In genomic region chr2:132689188-132689568, GRCm38 (mm10) we compare ENCODE assay signal across 10 mouse cellular contexts. TPM values are rescaled to one million over a fixed set of nuclear protein-coding genes. Genes with fewer than 3 reads are reported as not detected.
A peak's percentile ranks its signal among the peaks of the same experiment; 100 is the strongest.
DNase-seq lines count a peak whose midpoint lies in the region; ATAC-seq and TF ChIP-seq lines count a peak whose summit lies in the region.
"Had no signal": no experiment of that assay in that cellular context is flagged by ENCODE, and none has a peak within 500 bp of the region (broad histone marks: within the 10 kb centered on the region; RNA-seq: fewer than 3 reads in every experiment).

No protein-coding gene starts in this region.

- H3K36me3 ChIP-seq in heart, embryonic 10.5 days: 0 out of 2 replicates have a peak, but pooled peaks cover 4% of the 10 kb centered on the region
- H3K36me3 ChIP-seq in liver, embryonic 14.5 days (replicated peaks; ENCODE audit: control insufficient read depth, insufficient read depth, low read depth): no peaks in the 10 kb centered on the region
- H3K36me3 ChIP-seq: stomach, embryonic 15.5 days had no signal

- 77% methylated on average over 4 of the region's 4 CpGs for WGBS in heart, embryonic 10.5 days
- 44% methylated on average over 4 of the region's 4 CpGs for WGBS in liver, embryonic 14.5 days (ENCODE audit: insufficient replicate concordance)

- no peak for TF ChIP-seq EP300 in liver, embryonic 14.5 days (IDR thresholded peaks at IDR 0.05; ENCODE audit: low read depth)

- peaks cover 21% of the 10 kb centered on the region for H3K4me1 ChIP-seq in heart, embryonic 10.5 days
- peaks cover 67 to 69% of the 10 kb centered on the region in 2 experiments for H3K4me1 ChIP-seq in liver, embryonic 14.5 days (replicated peaks; ENCODE audit: control insufficient read depth in 2 of 2, insufficient read depth in 2 of 2, low read length in 1 of 2)

- H3K27ac ChIP-seq in heart, embryonic 10.5 days: peak overlapping the region; percentile 65
- peak overlapping the region; percentile 72 for H3K27ac ChIP-seq in liver, embryonic 14.5 days
- H3K27ac ChIP-seq: stomach, embryonic 15.5 days had no signal

- no peak for DNase-seq in heart, embryonic 10.5 days (ENCODE audit: low spot score)
- no peak for DNase-seq in heart, adult 18-20 months
- DNase-seq in 416B (ENCODE audit: low read depth) (peak; percentile 63), MEL-GATA-1-ER (ENCODE audit: extremely low read depth, low read depth) (peak; percentile 83)
- no peak for DNase-seq in liver, embryonic 14.5 days (ENCODE audit: low read depth in 3 of 3, low spot score in 3 of 3)
- no peak for DNase-seq in kidney, adult 18-20 months
- DNase-seq in ovary, postnatal 10 days (ENCODE audit: low spot score): no peak
- no peak for DNase-seq in right cerebral cortex, postnatal 36 days (ENCODE audit: low spot score in 2 of 2)

- TF ChIP-seq CTCF in liver, embryonic 14.5 days (IDR thresholded peaks at IDR 0.05; ENCODE audit: low read depth): no peak

- H3K9me3 ChIP-seq in heart, embryonic 10.5 days: no peaks in the 10 kb centered on the region
- no peaks in the 10 kb centered on the region for H3K9me3 ChIP-seq in liver, embryonic 14.5 days (ENCODE audit: control insufficient read depth, low read length)
- H3K9me3 ChIP-seq: stomach, embryonic 15.5 days had no signal

- peak overlapping the region; percentile 23; the same call in 1 of the 2 replicates for H3K9ac ChIP-seq in liver, embryonic 14.5 days (replicated peaks)
- H3K9ac ChIP-seq: lung, embryonic 14.5 days; stomach, embryonic 15.5 days had no signal

- ATAC-seq in liver, embryonic 14.5 days (ENCODE audit: insufficient read depth): no peak

- H3K4me3 ChIP-seq in heart, embryonic 10.5 days: no peak overlapping the region
- H3K4me3 ChIP-seq in liver, embryonic 14.5 days (ENCODE audit: insufficient read depth in 1 of 2, low read depth in 2 of 2, low read length in 2 of 2): no peak overlapping the region
- H3K4me3 ChIP-seq: stomach, embryonic 15.5 days had no signal

- H3K4me2 ChIP-seq in liver, embryonic 14.5 days (ENCODE audit: low read depth): peak overlapping the region; percentile 39; the same call in 1 of the 2 replicates
- H3K4me2 ChIP-seq: lung, embryonic 14.5 days; stomach, embryonic 15.5 days had no signal

- H3K27me3 ChIP-seq in heart, embryonic 10.5 days (ENCODE audit: insufficient read depth, poor library complexity, severe bottlenecking): no peaks in the 10 kb centered on the region
- no peaks in the 10 kb centered on the region for H3K27me3 ChIP-seq in liver, embryonic 14.5 days (ENCODE audit: control insufficient read depth, insufficient read depth, low read length)
- H3K27me3 ChIP-seq: stomach, embryonic 15.5 days had no signal

RNA-seq across cellular contexts. Expression of gene Shld1, which starts 2.4 kb away (rescaled TPM):
- polyA plus RNA-seq in heart, embryonic 10.5 days (2016; fragmentation: Nextera tagmentation; extraction: Ambion mirVana): 14.2 and 15.9 TPM in 2 replicates
- 10 to 100 TPM; 36.7 to 57.1 TPM for total RNA-seq in heart, adult 18-20 months (2021)
- polyA plus RNA-seq in liver, embryonic 14.5 days (2012; rRNA removed): 6.3 and 7.1 TPM in 2 replicates
- 10.1 and 12.3 TPM in 2 replicates for polyA plus RNA-seq in liver, embryonic 14.5 days (2014; fragmentation: Nextera tagmentation; extraction: Ambion mirVana)

Comparison
In these comparisons a context has a peak if more than half of its experiments do, and no peak if none do; other contexts are left out.
1. DNase-seq: peak in 416B (single experiment) and MEL-GATA-1-ER (single experiment); none in heart, embryonic 10.5 days (single experiment), heart, adult 18-20 months (0 of 2), liver, embryonic 14.5 days (0 of 3), kidney, adult 18-20 months (single experiment), ovary, postnatal 10 days (single experiment) and right cerebral cortex, postnatal 36 days (0 of 2).